Mouse (Mus musculus) cerebellum, postnatal 10 days (tissue): ENCODE data around the gene Gm5072.
"Not testable (repeated sequence)": the region's sequence is repeated elsewhere in the genome, so short reads cannot be mapped to it uniquely, and the experiment has no call there.

Experiments
- DNase-seq, 2 experiments: peaks; one replicate each; pipeline ENCODE4 v3.0.0; 2021; ENCODE audit warnings: mixed read lengths in 2 of 2

Gene Gm5072

GRCm38 (mm10) chrX:91392200-91392599 lies at the start of gene Gm5072:
Gene Gm5072 (plus strand): TSS chrX:91392500.
- DNase-seq: not testable (repeated sequence)
